Mouse (Mus musculus): ENCODE results near the gene Hoxb9. TPM values are rescaled to one million over a fixed set of nuclear protein-coding genes. Genes with fewer than 3 reads are reported as not detected.

The Hoxb9 gene
- polyA plus RNA-seq, 1 experiment from 2014 or later, result 0.35 TPM

DNA sequence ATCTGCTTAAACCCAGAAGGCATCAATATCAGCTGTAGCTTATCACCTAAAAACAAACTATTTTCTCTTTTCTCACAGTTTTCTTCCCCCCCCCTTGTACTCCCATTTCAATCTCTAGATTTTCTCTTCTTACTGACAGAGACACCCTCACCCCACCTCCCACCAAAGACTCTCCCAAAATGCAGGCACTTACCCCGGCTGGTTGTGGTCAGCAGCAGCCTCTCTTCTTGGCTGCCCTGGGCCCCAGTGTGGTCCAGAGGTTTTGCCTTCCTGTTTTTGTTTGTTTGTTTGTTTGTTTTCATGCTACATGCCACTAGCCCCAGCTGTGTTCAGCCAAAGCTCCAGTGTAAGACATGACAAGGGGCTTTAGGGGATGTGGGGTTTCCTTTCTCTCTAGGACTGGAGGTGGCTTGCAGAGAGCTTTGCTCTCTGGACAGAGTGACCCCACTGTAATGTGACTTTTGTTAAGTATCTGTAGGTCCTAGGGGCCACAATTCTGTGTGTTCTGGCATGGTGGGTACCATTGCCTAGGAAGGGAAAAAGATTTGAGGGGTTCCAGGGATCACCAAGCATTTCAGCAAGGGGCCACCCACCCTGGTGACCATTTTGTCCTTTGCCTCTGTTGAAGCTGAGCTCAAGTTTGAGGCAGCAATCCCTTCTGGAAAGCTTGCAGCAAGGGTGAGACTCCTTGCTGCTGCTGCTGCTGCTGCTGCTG is 3.1 kb upstream of the Hoxb9 start:
- Histone ChIP-seq H3K4me3 (replicated peaks) (no peak overlapping the region), H3K9ac (no peak overlapping the region), H3K4me2 (no peak overlapping the region), H3K4me1 (peaks cover 20% of the 10 kb centered on the region), H3K27me3 (replicated peaks) (peaks cover 97% of the 10 kb centered on the region), H3K36me3 (no peaks in the 10 kb centered on the region), H3K9me3 (no peaks in the 10 kb centered on the region), H3K27ac (no peak overlapping the region)
- ATAC-seq (ENCODE audit: insufficient read depth, low FRiP score, low read depth), result no peak
- 13% methylated on average over 1 of the region's 1 CpGs for WGBS

DNA sequence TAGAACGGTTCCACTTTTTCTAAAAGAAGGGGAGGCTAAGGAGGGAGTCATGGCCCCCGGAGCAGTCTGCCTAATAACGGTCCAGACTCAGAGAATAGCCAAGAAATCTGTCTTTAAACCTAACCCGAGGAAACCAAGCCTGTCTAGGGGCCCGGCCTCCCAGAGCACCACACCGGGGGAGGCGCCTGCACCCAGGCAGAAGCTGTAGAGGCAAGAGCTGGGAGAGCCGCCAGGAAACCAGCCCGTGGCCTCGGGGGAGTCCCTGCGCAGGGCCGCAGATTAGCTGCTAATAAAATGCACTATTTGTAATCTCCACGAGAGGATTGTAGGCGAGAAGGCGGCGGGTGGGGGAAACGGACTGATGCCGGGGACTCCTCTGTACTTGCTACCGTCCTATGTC is 1.4 kb upstream of the Hoxb9 start:
- no peak overlapping the region for H3K27ac ChIP-seq
- no peak overlapping the region for H3K9ac ChIP-seq
- no peaks in the 10 kb centered on the region for H3K9me3 ChIP-seq
- ATAC-seq (ENCODE audit: insufficient read depth, low FRiP score, low read depth), result no peak
- H3K4me1 ChIP-seq, result peaks cover 20% of the 10 kb centered on the region
- WGBS, result 1% methylated on average over 19 of the region's 19 CpGs
- H3K27me3 ChIP-seq (replicated peaks), result peaks cover 97% of the 10 kb centered on the region
- no peak overlapping the region for H3K4me2 ChIP-seq
- no peaks in the 10 kb centered on the region for H3K36me3 ChIP-seq
- no peak overlapping the region for H3K4me3 ChIP-seq (replicated peaks)

DNA sequence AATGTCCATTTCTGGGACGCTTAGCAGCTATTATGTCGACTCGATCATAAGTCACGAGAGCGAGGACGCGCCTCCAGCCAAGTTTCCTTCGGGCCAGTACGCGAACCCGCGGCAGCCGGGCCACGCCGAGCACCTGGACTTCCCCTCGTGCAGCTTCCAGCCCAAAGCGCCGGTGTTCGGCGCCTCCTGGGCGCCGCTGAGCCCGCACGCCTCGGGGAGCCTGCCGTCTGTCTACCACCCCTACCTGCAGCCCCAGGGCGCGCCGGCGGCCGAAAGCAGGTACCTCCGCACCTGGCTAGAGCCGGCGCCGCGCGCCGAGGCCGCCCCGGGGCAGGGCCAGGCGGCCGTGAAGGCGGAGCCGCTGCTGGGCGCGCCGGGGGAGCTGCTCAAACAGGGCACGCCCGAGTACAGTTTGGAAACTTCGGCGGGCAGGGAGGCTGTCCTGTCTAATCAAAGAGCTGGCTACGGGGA is 319 bp downstream of the Hoxb9 start:
- Histone ChIP-seq H3K4me1 (peaks cover 20% of the 10 kb centered on the region), H3K4me2 (peak overlapping the region; percentile 55), H3K36me3 (no peaks in the 10 kb centered on the region), H3K27me3 (replicated peaks) (peaks cover 96% of the 10 kb centered on the region), H3K9ac (no peak overlapping the region), H3K27ac (no peak overlapping the region), H3K9me3 (no peaks in the 10 kb centered on the region), H3K4me3 (replicated peaks) (peak overlapping the region; percentile 34)
- WGBS, result under 1% methylated on average over 52 of the region's 52 CpGs
- ATAC-seq (ENCODE audit: insufficient read depth, low FRiP score, low read depth), result peak; percentile 53; the same call in 1 of the 2 replicates

DNA sequence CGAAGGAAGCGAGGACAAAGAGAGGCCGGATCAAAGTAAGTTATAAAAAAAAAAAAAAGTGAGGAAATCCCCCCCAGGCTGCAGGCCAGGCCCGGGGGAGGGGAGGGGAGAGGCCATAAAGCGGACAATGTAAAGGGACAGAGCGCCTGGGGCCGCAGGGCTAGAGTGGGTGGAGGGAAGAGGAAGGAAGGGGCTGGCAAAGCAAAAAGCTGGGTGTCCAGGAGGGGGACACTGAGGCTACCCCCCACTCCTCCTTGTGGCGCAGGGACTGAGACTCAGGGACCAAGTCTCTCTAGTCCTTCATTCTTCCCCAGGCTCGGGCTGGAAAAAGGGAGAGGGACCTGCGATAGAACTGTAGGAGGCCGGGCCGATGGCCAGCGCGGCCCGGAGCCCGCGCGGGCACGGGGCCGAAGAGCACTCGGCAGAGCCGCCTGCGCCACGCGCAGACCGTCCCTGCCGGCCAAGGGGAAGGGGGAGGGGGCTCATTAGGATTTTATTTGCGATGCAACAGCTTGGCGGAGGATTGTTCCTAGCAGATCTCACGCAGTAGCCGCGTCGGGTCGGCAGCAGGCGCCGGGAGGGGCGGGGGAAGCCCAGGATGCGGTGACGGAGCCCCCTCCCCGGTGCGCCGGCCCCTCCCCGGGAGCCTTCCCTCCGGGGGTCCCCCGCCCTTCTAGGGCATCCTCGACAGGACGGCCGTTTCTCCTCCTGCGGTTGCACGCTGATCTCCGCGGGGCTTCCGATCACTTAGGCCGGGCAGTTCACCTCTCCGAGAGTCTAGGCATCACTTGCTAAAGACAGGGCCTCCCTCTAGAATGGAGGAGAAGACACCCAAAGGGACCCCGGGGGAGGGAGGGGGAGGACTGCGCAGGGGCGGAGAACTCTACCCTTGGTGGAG is 1.0 kb downstream of the Hoxb9 start:
- Histone ChIP-seq H3K27ac (no peak overlapping the region), H3K4me3 (replicated peaks) (peak overlapping the region; percentile 34), H3K36me3 (no peaks in the 10 kb centered on the region), H3K4me1 (peaks cover 20% of the 10 kb centered on the region), H3K9ac (no peak overlapping the region), H3K4me2 (peak overlapping the region; percentile 55), H3K27me3 (replicated peaks) (peaks cover 96% of the 10 kb centered on the region), H3K9me3 (no peaks in the 10 kb centered on the region)
- WGBS, result 1% methylated on average over 58 of the region's 58 CpGs
- no peak for ATAC-seq (ENCODE audit: insufficient read depth, low FRiP score, low read depth)

DNA sequence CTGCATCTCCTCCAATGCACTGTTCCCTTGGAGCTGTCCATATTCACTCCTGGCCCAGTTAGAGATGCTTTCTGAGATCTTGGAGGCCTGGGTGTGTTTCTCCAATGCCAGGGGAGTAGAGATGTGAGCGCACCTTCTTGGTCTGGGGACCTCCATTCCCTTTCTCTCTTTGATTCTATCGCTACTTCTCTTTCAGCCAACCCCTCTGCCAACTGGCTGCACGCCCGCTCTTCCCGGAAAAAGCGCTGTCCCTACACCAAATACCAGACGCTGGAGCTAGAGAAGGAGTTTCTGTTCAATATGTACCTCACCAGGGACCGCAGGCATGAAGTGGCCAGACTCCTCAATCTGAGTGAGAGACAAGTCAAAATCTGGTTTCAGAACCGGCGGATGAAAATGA is 3.2 kb downstream of the Hoxb9 start:
- WGBS, result 15% methylated on average over 10 of the region's 10 CpGs
- Histone ChIP-seq H3K27ac (no peak overlapping the region), H3K4me1 (peaks cover 26% of the 10 kb centered on the region), H3K9ac (no peak overlapping the region), H3K4me2 (no peak overlapping the region), H3K4me3 (replicated peaks) (no peak overlapping the region), H3K27me3 (replicated peaks) (peaks cover 95% of the 10 kb centered on the region), H3K36me3 (no peaks in the 10 kb centered on the region), H3K9me3 (no peaks in the 10 kb centered on the region)
- ATAC-seq (ENCODE audit: insufficient read depth, low FRiP score, low read depth), result no peak

DNA sequence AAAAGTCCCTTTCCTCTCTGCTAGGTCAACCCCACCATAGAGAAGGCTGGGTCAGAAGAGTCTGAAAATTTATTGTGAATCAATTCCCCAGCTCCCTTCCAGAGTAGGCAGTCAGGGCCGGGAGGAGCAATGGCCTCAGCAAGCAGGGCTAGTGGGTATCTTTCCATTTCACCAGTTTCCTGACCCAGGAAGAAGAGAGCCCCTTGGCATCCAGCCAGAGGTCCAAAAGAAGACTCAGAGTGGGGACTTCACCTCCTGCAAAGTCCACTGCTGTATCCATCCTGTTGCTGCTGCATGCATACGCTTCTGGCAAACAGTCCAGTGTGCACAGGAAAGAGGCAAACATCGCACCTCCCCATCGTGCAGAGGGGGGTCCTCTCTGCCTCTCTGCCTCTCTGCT is 4.6 kb downstream of the Hoxb9 start:
- ATAC-seq (ENCODE audit: insufficient read depth, low FRiP score, low read depth), result no peak
- Histone ChIP-seq H3K27me3 (replicated peaks) (peaks cover 90% of the 10 kb centered on the region), H3K36me3 (no peaks in the 10 kb centered on the region), H3K27ac (no peak overlapping the region), H3K9ac (no peak overlapping the region), H3K4me2 (no peak overlapping the region), H3K4me3 (replicated peaks) (no peak overlapping the region), H3K4me1 (peaks cover 27% of the 10 kb centered on the region), H3K9me3 (no peaks in the 10 kb centered on the region)
- 26% methylated on average over 4 of the region's 4 CpGs for WGBS

DNA sequence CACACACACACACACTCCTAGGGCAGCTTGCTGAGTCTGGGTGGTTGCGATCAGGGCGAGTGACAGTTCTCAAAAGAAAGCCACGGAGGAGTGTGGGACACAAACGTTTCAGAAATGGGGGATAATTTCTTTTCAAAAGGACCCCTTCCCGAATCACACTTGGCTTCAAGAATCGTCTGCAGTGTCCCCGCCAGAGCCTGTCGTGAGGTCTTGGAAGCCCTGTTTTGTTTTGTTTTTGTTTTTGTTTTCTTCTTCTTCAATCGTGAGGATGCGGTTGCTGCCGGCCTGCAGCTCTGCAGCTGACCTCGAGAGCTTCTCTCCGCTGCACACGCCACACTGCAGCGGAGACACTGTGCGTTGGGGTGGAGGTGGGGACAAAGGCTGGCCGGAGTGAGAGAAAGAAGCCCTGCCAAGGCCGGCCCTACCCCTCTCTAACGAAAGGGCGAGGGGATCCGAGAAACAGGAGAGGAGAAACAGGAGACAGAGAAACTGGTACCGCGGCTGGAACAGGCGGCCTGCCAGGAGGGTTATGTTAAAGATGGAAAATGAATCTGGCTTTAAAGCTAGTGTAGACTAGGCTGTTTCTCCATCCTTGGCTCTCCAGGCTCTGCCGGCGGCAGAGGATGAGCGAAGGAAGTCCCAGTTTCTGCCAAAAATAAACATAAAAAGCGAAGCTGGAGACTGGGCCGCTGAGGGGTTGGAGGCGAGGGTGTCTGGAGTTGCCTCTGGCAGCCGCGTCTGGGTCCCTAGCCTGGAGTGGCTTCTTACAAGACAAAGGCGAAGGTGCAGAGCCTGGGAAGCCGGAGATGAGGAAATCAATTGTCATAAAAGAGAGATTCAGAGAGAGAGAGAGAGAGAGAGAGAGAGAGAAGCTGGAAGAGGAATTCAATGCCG is 6.1 kb downstream of the Hoxb9 start:
- Histone ChIP-seq H3K9ac (peak overlapping the region; percentile 12; the same call in 1 of the 2 replicates), H3K27me3 (replicated peaks) (peaks cover 83% of the 10 kb centered on the region), H3K27ac (no peak overlapping the region), H3K4me1 (peaks cover 12% of the 10 kb centered on the region), H3K4me2 (peak overlapping the region; percentile 2; the same call in 1 of the 2 replicates), H3K9me3 (no peaks in the 10 kb centered on the region), H3K36me3 (no peaks in the 10 kb centered on the region), H3K4me3 (replicated peaks) (no peak overlapping the region)
- ATAC-seq (ENCODE audit: insufficient read depth, low FRiP score, low read depth), result no peak
- WGBS, result 7% methylated on average over 35 of the region's 35 CpGs

DNA sequence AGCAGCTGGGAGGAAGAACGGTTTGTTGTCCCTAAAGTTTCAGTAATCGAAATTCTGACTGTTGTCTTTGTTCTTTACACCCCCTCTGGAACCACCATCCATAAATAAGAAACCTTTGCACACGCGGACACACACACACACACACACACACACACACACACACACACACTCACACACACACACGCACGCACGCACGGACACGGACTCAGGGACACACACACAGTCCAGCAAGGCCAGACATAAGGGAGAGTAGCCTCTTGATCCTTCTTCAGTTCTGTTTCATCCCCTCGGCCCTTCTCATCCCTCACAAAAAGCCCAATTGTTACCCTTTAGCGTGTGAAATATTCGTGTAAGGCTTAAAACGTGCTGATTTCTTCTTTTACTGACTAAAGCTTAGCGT is 7.1 kb downstream of the Hoxb9 start:
- Histone ChIP-seq H3K4me2 (no peak overlapping the region), H3K9me3 (no peaks in the 10 kb centered on the region), H3K27ac (no peak overlapping the region), H3K4me3 (replicated peaks) (no peak overlapping the region), H3K4me1 (peaks cover 15% of the 10 kb centered on the region), H3K27me3 (replicated peaks) (peaks cover 79% of the 10 kb centered on the region), H3K36me3 (no peaks in the 10 kb centered on the region), H3K9ac (no peak overlapping the region)
- ATAC-seq (ENCODE audit: insufficient read depth, low FRiP score, low read depth), result no peak
- 22% methylated on average over 14 of the region's 14 CpGs for WGBS

DNA sequence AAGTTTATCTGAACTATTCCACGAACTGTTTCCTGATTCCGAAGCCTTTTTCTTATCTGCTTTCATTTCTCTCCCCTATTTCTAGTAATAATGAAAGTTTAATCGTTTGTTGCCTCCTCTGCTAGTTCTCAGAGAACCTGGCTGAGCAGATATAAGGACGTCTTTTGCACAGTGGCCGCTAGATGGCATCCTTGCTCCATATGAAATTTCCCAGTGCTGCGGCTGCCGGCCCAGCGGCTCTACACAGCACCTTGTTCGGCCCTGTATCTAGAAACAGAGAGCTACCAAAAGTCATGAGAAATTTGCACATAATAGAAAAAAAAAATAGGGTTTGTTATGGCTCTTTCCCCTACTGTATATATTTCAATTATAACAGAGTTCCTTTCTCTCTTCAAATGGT is 7.5 kb downstream of the Hoxb9 start:
- H3K9ac ChIP-seq, result no peak overlapping the region
- no peaks in the 10 kb centered on the region for H3K9me3 ChIP-seq
- peaks cover 78% of the 10 kb centered on the region for H3K27me3 ChIP-seq (replicated peaks)
- peak; percentile 75; the same call in 1 of the 2 replicates for ATAC-seq (ENCODE audit: insufficient read depth, low FRiP score, low read depth)
- H3K4me3 ChIP-seq (replicated peaks), result no peak overlapping the region
- no peak overlapping the region for H3K27ac ChIP-seq
- no peaks in the 10 kb centered on the region for H3K36me3 ChIP-seq
- WGBS, result 2% methylated on average over 9 of the region's 9 CpGs
- peaks cover 15% of the 10 kb centered on the region for H3K4me1 ChIP-seq
- H3K4me2 ChIP-seq, result no peak overlapping the region

DNA sequence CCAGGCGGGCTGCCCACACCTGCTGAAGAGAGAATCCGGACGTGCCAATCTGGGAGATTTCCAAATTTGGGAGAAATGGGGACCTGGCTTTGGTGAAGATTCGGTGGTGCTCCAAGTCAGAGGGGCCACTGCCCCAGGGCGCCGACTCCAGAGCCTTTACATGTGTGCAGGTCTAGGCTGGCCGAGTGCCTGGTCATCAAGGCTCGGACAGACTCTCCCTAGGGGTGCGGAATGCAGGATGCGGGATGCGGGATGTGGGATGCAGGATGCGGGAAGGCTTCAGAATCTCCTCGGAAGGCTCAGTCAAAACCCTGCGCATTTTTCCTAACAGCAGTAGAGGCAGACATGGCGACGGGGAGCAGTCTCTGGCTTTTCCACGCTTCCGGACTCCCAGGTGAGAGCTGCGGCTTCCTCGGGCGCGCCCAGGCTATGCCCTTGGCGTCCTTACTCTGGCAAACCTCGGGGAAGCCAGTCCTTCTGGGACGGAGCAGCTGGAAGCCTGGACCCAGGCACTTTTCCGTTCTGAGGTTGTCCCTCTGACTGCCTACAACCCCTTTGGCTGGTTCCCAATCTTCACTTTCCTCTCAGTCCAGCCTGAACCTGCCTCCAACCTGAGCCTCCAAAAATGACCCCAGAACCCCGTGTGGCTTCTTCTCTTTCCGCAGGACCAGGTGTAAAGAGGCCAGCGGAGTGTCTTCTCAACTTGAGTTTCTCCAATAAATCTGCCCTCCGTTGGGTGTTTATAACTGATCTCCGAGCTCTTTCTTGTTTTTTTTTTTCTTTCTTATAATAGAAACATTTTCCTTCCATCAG is 8.4 kb downstream of the Hoxb9 start:
- Histone ChIP-seq H3K4me3 (replicated peaks) (no peak overlapping the region), H3K4me1 (peaks cover 18% of the 10 kb centered on the region), H3K4me2 (peak overlapping the region; percentile 21; the same call in 1 of the 2 replicates), H3K36me3 (no peaks in the 10 kb centered on the region), H3K27ac (no peak overlapping the region), H3K27me3 (replicated peaks) (peaks cover 74% of the 10 kb centered on the region), H3K9me3 (no peaks in the 10 kb centered on the region), H3K9ac (no peak overlapping the region)
- WGBS, result 6% methylated on average over 31 of the region's 31 CpGs
- no peak for ATAC-seq (ENCODE audit: insufficient read depth, low FRiP score, low read depth)
